Mouse (Mus musculus) embryo, embryonic 11.5 days (tissue): ENCODE data around the gene Ralgapb.
A peak's percentile ranks its signal among the peaks of the same experiment; 100 is the strongest.

ENCODE experiments used
- DNase-seq: peaks from one replicate; pipeline ENCODE4 v3.0.0-alpha.2; 2012; ENCODE audit warnings: low read depth, low spot score

Ralgapb gene

GRCm38 (mm10) chr2:158402915-158403314, 6.7 kb upstream of the Ralgapb start:
- no peak for DNase-seq

GRCm38 (mm10) chr2:158408997-158409594, 552 bp upstream of the Ralgapb start:
- DNase-seq: no peak

- DNase-seq: peak; percentile 19
Measured at GRCm38 (mm10) chr2:158410022-158411014, 670 bp downstream of the Ralgapb start.

- DNase-seq: no peak
Measured at GRCm38 (mm10) chr2:158413240-158413639, 3.6 kb downstream of the Ralgapb start.

GRCm38 (mm10) chr2:158415826-158416225, 6.2 kb downstream of the Ralgapb start:
- no peak for DNase-seq

- no peak for DNase-seq
Measured at GRCm38 (mm10) chr2:158418663-158419062, 9.0 kb downstream of the Ralgapb start.

GRCm38 (mm10) chr2:158445814-158446213, 36.2 kb downstream of the Ralgapb start:
- no peak for DNase-seq

GRCm38 (mm10) chr2:158449845-158450244, 40.2 kb downstream of the Ralgapb start:
- no peak for DNase-seq

- no peak for DNase-seq
Measured at GRCm38 (mm10) chr2:158456451-158456850, 46.8 kb downstream of the Ralgapb start.

GRCm38 (mm10) chr2:158457610-158458009, 48.0 kb downstream of the Ralgapb start:
- no peak for DNase-seq

- no peak for DNase-seq
Measured at GRCm38 (mm10) chr2:158462450-158462849, 52.8 kb downstream of the Ralgapb start.

- no peak for DNase-seq
Measured at GRCm38 (mm10) chr2:158474159-158474558, 64.5 kb downstream of the Ralgapb start.

- no peak for DNase-seq
Measured at GRCm38 (mm10) chr2:158477640-158478039, 68.0 kb downstream of the Ralgapb start.

- DNase-seq: no peak
Measured at GRCm38 (mm10) chr2:158498457-158498856, 88.8 kb downstream of the Ralgapb start.

- no peak for DNase-seq
Measured at GRCm38 (mm10) chr2:158501836-158502812, 92.5 kb downstream of the Ralgapb start, which contains the start of gene Adig. Adig (plus strand) TSS chr2:158502612.

- no peak for DNase-seq
Measured at GRCm38 (mm10) chr2:158503226-158503625, 93.6 kb downstream of the Ralgapb start.

GRCm38 (mm10) chr2:158503671-158504070, 94.0 kb downstream of the Ralgapb start:
- no peak for DNase-seq

GRCm38 (mm10) chr2:158506475-158506874, 96.8 kb downstream of the Ralgapb start:
- no peak for DNase-seq

GRCm38 (mm10) chr2:158507046-158507445, 97.4 kb downstream of the Ralgapb start:
- DNase-seq: no peak

GRCm38 (mm10) chr2:158510665-158511064, 101.0 kb downstream of the Ralgapb start:
- DNase-seq: no peak

- DNase-seq: no peak
Measured at GRCm38 (mm10) chr2:158512528-158512927, 102.9 kb downstream of the Ralgapb start, which contains the start of gene Arhgap40. Arhgap40 (plus strand) TSS chr2:158512796.
